Mouse (Mus musculus) limb, embryonic 15.5 days (tissue): ENCODE results near the gene Atf6b. TPM values are rescaled to one million over a fixed set of nuclear protein-coding genes. Genes with fewer than 3 reads are reported as not detected.

Source experiments
- ATAC-seq: fragments of 200-750 bp; cut with Nextera tagmentation; 2 replicates; pipeline ENCODE4 v1.8.0; 2017; ENCODE audit warnings: low read depth, moderate TSS enrichment; ENCODE audit not compliant: insufficient number of reproducible peaks, low FRiP score, low TSS enrichment
- H3K27ac ChIP-seq: fragments of 300-500 bp; sonication (generic); 2 replicates; pipeline ENCODE4 v1.5.1; 2015; ENCODE audit warnings: moderate library complexity, mild to moderate bottlenecking, inconsistent platforms
- H3K27me3 ChIP-seq: fragments of 300-500 bp; sonication (generic); 2 replicates; pipeline ENCODE4 v1.6.1; 2015; ENCODE audit warnings: inconsistent platforms
- H3K36me3 ChIP-seq: fragments of 300-500 bp; sonication (generic); 2 replicates; pipeline ENCODE4 v1.6.1; 2015; ENCODE audit warnings: inconsistent platforms
- H3K4me1 ChIP-seq: fragments of 300-500 bp; sonication (generic); 2 replicates; pipeline ENCODE4 v1.6.1; 2015; ENCODE audit warnings: inconsistent platforms
- H3K4me2 ChIP-seq: fragments of 300-500 bp; sonication (generic); 2 replicates; pipeline ENCODE4 v1.6.1; 2015; ENCODE audit warnings: mild to moderate bottlenecking, inconsistent platforms
- H3K4me3 ChIP-seq: fragments of 300-500 bp; sonication (generic); 2 replicates; pipeline ENCODE4 v1.5.1; 2015; ENCODE audit warnings: mild to moderate bottlenecking, inconsistent platforms
- H3K9ac ChIP-seq: fragments of 300-500 bp; sonication (generic); 2 replicates; pipeline ENCODE4 v1.6.1; 2015; ENCODE audit warnings: inconsistent platforms
- H3K9me3 ChIP-seq: fragments of 300-500 bp; sonication (generic); 2 replicates; pipeline ENCODE4 v1.6.1; 2016; ENCODE audit warnings: inconsistent platforms
- WGBS: fragments of 180-500 bp; shearing (Covaris S2); methylation state at CpG from one replicate; pipeline ENCODE4 v1.1.7; 2015; 5-methylcytosine and 5-hydroxymethylcytosine counted together
- polyA plus RNA-seq: library from polyadenylated mRNA; unstranded; fragments of >200 nt; fragmentation: Nextera tagmentation; extraction: Ambion mirVana; gene quantifications from 2 replicates; pipeline ENCODE4 v1.2.1, GENCODE M21; 2015

The Atf6b gene
- polyA plus RNA-seq, 1 experiment from 2014 or later: 88.3 TPM

- H3K4me2 ChIP-seq: no peak overlapping the region
- H3K27me3 ChIP-seq: peaks cover 56% of the 10 kb centered on the region
- no peaks in the 10 kb centered on the region for H3K9me3 ChIP-seq
- no peak overlapping the region for H3K9ac ChIP-seq
- no peak overlapping the region for H3K27ac ChIP-seq
- no peak overlapping the region for H3K4me3 ChIP-seq
- H3K36me3 ChIP-seq: no peaks in the 10 kb centered on the region
- no peak for ATAC-seq
- 72% methylated on average over 3 of the region's 3 CpGs for WGBS
- peaks cover 35% of the 10 kb centered on the region for H3K4me1 ChIP-seq
Measured at GRCm38 (mm10) chr17:34659897-34660214, 12.9 kb downstream of the Atf6b start.

- Histone ChIP-seq H3K4me3 (peak overlapping the region; percentile 20), H3K9me3 (no peaks in the 10 kb centered on the region), H3K27me3 (peaks cover 60% of the 10 kb centered on the region), H3K27ac (no peak overlapping the region), H3K36me3 (no peaks in the 10 kb centered on the region), H3K4me1 (peaks cover 32% of the 10 kb centered on the region), H3K4me2 (0 out of 2 replicates have a peak overlapping the region, but pooled peaks have one; percentile 41), H3K9ac (peak overlapping the region; percentile 2; the same call in 1 of the 2 replicates)
- WGBS: 31% methylated on average over 11 of the region's 11 CpGs
- ATAC-seq: no peak
Measured at GRCm38 (mm10) chr17:34660259-34660820, 13.4 kb downstream of the Atf6b start.

- WGBS: 4% methylated on average over 19 of the region's 19 CpGs
- no peak for ATAC-seq
- Histone ChIP-seq H3K27ac (no peak overlapping the region), H3K9ac (no peak overlapping the region), H3K36me3 (no peaks in the 10 kb centered on the region), H3K9me3 (no peaks in the 10 kb centered on the region), H3K4me1 (peaks cover 24% of the 10 kb centered on the region), H3K4me2 (peak overlapping the region; percentile 41), H3K4me3 (peak overlapping the region; percentile 20), H3K27me3 (peaks cover 61% of the 10 kb centered on the region)
Measured at GRCm38 (mm10) chr17:34661121-34661591, 14.2 kb downstream of the Atf6b start.

GRCm38 (mm10) chr17:34662468-34662867, 15.5 kb downstream of the Atf6b start:
- Histone ChIP-seq H3K27ac (no peak overlapping the region), H3K4me1 (peaks cover 16% of the 10 kb centered on the region), H3K9ac (no peak overlapping the region), H3K27me3 (peaks cover 61% of the 10 kb centered on the region), H3K9me3 (no peaks in the 10 kb centered on the region), H3K4me3 (no peak overlapping the region), H3K36me3 (no peaks in the 10 kb centered on the region), H3K4me2 (no peak overlapping the region)
- ATAC-seq: no peak
- 90% methylated on average over 1 of the region's 1 CpGs for WGBS

GRCm38 (mm10) chr17:34662978-34663377, 16.0 kb downstream of the Atf6b start:
- ATAC-seq: no peak
- Histone ChIP-seq H3K27ac (no peak overlapping the region), H3K36me3 (no peaks in the 10 kb centered on the region), H3K9me3 (0 out of 2 replicates have a peak, but pooled peaks cover 3% of the 10 kb centered on the region), H3K4me2 (no peak overlapping the region), H3K4me1 (peaks cover 16% of the 10 kb centered on the region), H3K9ac (no peak overlapping the region), H3K27me3 (peaks cover 65% of the 10 kb centered on the region), H3K4me3 (no peak overlapping the region)
- 84% methylated on average over 8 of the region's 8 CpGs for WGBS

- Histone ChIP-seq H3K27me3 (peaks cover 60% of the 10 kb centered on the region), H3K9me3 (0 out of 2 replicates have a peak, but pooled peaks cover 3% of the 10 kb centered on the region), H3K4me2 (no peak overlapping the region), H3K4me1 (peaks cover 16% of the 10 kb centered on the region), H3K9ac (no peak overlapping the region), H3K36me3 (no peaks in the 10 kb centered on the region), H3K4me3 (no peak overlapping the region), H3K27ac (no peak overlapping the region)
- ATAC-seq: no peak
- 41% methylated on average over 1 of the region's 1 CpGs for WGBS
Measured at GRCm38 (mm10) chr17:34663558-34663957, 16.6 kb downstream of the Atf6b start.

- 73% methylated on average over 7 of the region's 7 CpGs for WGBS
- no peak overlapping the region for H3K27ac ChIP-seq
- H3K4me3 ChIP-seq: no peak overlapping the region
- no peak overlapping the region for H3K4me2 ChIP-seq
- 0 out of 2 replicates have a peak, but pooled peaks cover 3% of the 10 kb centered on the region for H3K9me3 ChIP-seq
- peaks cover 51% of the 10 kb centered on the region for H3K27me3 ChIP-seq
- no peak for ATAC-seq
- no peaks in the 10 kb centered on the region for H3K36me3 ChIP-seq
- H3K9ac ChIP-seq: no peak overlapping the region
- peaks cover 16% of the 10 kb centered on the region for H3K4me1 ChIP-seq
Measured at GRCm38 (mm10) chr17:34664472-34664871, 17.5 kb downstream of the Atf6b start.

- Histone ChIP-seq H3K9me3 (0 out of 2 replicates have a peak, but pooled peaks cover 3% of the 10 kb centered on the region), H3K27me3 (peaks cover 61% of the 10 kb centered on the region), H3K4me2 (peak within 1 kb of the TSS; percentile 54), H3K9ac (peak within 1 kb of the TSS; percentile 11; the same call in 1 of the 2 replicates), H3K4me1 (peaks cover 15% of the 10 kb centered on the region), H3K4me3 (peak within 1 kb of the TSS; percentile 35), H3K36me3 (no peaks in the 10 kb centered on the region), H3K27ac (no peak within 1 kb of the TSS)
- WGBS: 62% methylated on average over 7 of the region's 7 CpGs
- no peak for ATAC-seq
Measured at GRCm38 (mm10) chr17:34670235-34670634, 23.3 kb downstream of the Atf6b start, which contains the start of gene Tnxb. Tnxb (plus strand) TSS chr17:34670535.

GRCm38 (mm10) chr17:34671151-34672066, 24.5 kb downstream of the Atf6b start:
- 11% methylated on average over 93 of the region's 93 CpGs for WGBS
- Histone ChIP-seq H3K9ac (peak overlapping the region; percentile 11; the same call in 1 of the 2 replicates), H3K36me3 (no peaks in the 10 kb centered on the region), H3K9me3 (0 out of 2 replicates have a peak, but pooled peaks cover 3% of the 10 kb centered on the region), H3K27me3 (peaks cover 70% of the 10 kb centered on the region), H3K4me3 (peak overlapping the region; percentile 35), H3K27ac (no peak overlapping the region), H3K4me2 (peak overlapping the region; percentile 54), H3K4me1 (peaks cover 15% of the 10 kb centered on the region)
- no peak for ATAC-seq

- Histone ChIP-seq H3K36me3 (no peaks in the 10 kb centered on the region), H3K9me3 (0 out of 2 replicates have a peak, but pooled peaks cover 3% of the 10 kb centered on the region), H3K9ac (no peak overlapping the region), H3K27me3 (peaks cover 78% of the 10 kb centered on the region), H3K4me2 (peak overlapping the region; percentile 54), H3K4me3 (peak overlapping the region; percentile 35), H3K4me1 (peaks cover 15% of the 10 kb centered on the region), H3K27ac (no peak overlapping the region)
- 31% methylated on average over 49 of the region's 49 CpGs for WGBS
- ATAC-seq: no peak
Measured at GRCm38 (mm10) chr17:34672246-34672792, 25.4 kb downstream of the Atf6b start.

GRCm38 (mm10) chr17:34673139-34673538, 26.2 kb downstream of the Atf6b start:
- Histone ChIP-seq H3K4me1 (peaks cover 15% of the 10 kb centered on the region), H3K27me3 (peaks cover 78% of the 10 kb centered on the region), H3K27ac (no peak overlapping the region), H3K36me3 (no peaks in the 10 kb centered on the region), H3K4me3 (no peak overlapping the region), H3K9me3 (no peaks in the 10 kb centered on the region), H3K9ac (no peak overlapping the region), H3K4me2 (no peak overlapping the region)
- no peak for ATAC-seq
- WGBS: 85% methylated on average over 7 of the region's 7 CpGs
